Mouse (Mus musculus) E14TG2a.4 (cell line): ENCODE measurements at regions not wholly inside any gene's neighbourhood (a gene's known extent, or its start where the extent isn't known, plus 50 kb on each side); places are given as distances from the start of the nearest gene placed in this dataset.

ENCODE experiments used
- CTCF ChIP-seq: conservative IDR thresholded peaks from 2 replicates; pipeline ENCODE4 v1.5.1; 2014; ENCODE audit warnings: low read length
- POU5F1 ChIP-seq: IDR thresholded peaks from 2 replicates; pipeline ENCODE4 v1.6.1; 2014; ENCODE audit warnings: low read length, borderline replicate concordance

- TF ChIP-seq CTCF: no peak
- no peak for TF ChIP-seq POU5F1
Measured at GRCm38 (mm10) chr3:60811924-60812323, 190.7 kb upstream of the P2ry1 start.
